Mouse (Mus musculus): Measurements from ENCODE around the gene Catsperd. TPM values are rescaled to one million over a fixed set of nuclear protein-coding genes. Genes with fewer than 3 reads are reported as not detected.

Catsperd gene
- total and polyA plus RNA-seq, 3 experiments, result 0.46 to 1.1 TPM; not detected in 1

GRCm38 (mm10) chr17:56669766-56670165 lies 41.8 kb downstream of the Catsperd start:
- Histone ChIP-seq H3K4me1 (ENCODE audit: control insufficient read depth in 1 of 2, insufficient read depth in 2 of 2, low read length in 2 of 2) (peaks cover 3 to 11% of the 10 kb centered on the region in 2 experiments; a peak in 2 of 4 replicates), H3K9ac (ENCODE audit: control insufficient read depth, low read depth, low read length, poor library complexity, severe bottlenecking) (no peak overlapping the region), H3K9me3 (replicated peaks; ENCODE audit: insufficient read depth, low read length) (no peaks in the 10 kb centered on the region), H3K27me3 (ENCODE audit: control insufficient read depth in 1 of 2, insufficient read depth in 2 of 2, low read length in 2 of 2) (no peaks in the 10 kb centered on the region), H3K4me3 (ENCODE audit: control insufficient read depth in 1 of 2, insufficient read depth in 1 of 2, low read depth in 2 of 2, low read length in 2 of 2) (no peak overlapping the region), H3K27ac (ENCODE audit: control insufficient read depth, low read depth, low read length) (no peak overlapping the region), H3K36me3 (ENCODE audit: control insufficient read depth in 1 of 2, insufficient read depth in 2 of 2, low read length in 2 of 2) (peaks cover 0 to 6% of the 10 kb centered on the region in 2 experiments; a peak in 2 of 4 replicates), H3K79me2 (ENCODE audit: control insufficient read depth, insufficient read depth, low read length, poor library complexity) (peaks cover 19% of the 10 kb centered on the region)
- TF ChIP-seq HCFC1 (IDR thresholded peaks at IDR 0.05; ENCODE audit: low read depth, low read length), result no peak
- TF ChIP-seq NRF1 (IDR thresholded peaks at IDR 0.05; ENCODE audit: insufficient read depth, low read depth, low read length, poor library complexity, severe bottlenecking), result no peak
- no peak for TF ChIP-seq GATA1 (IDR thresholded peaks at IDR 0.05; ENCODE audit: low read depth, low read length)
- no peak for TF ChIP-seq JUND (IDR thresholded peaks at IDR 0.05; ENCODE audit: low read depth, low read length)
- no peak for TF ChIP-seq MYC (IDR thresholded peaks at IDR 0.05; ENCODE audit: low read depth, low read length)
- TF ChIP-seq MAZ (IDR thresholded peaks at IDR 0.05; ENCODE audit: low read depth, low read length), result no peak
- no peak for DNase-seq (ENCODE audit: low read depth, low spot score)

- Histone ChIP-seq H3K4me1 (ENCODE audit: control insufficient read depth in 1 of 2, insufficient read depth in 2 of 2, low read length in 2 of 2) (peaks cover 3 to 17% of the 10 kb centered on the region in 2 experiments; a peak in 2 of 4 replicates), H3K4me3 (ENCODE audit: control insufficient read depth in 1 of 2, insufficient read depth in 1 of 2, low read depth in 2 of 2, low read length in 2 of 2) (peak within 1 kb of the TSS; percentile 92 to 96), H3K79me2 (ENCODE audit: control insufficient read depth, insufficient read depth, low read length, poor library complexity) (peaks cover 52% of the 10 kb centered on the region), H3K9ac (ENCODE audit: control insufficient read depth, low read depth, low read length, poor library complexity, severe bottlenecking) (peak within 1 kb of the TSS; percentile 99), H3K27me3 (ENCODE audit: control insufficient read depth in 1 of 2, insufficient read depth in 2 of 2, low read length in 2 of 2) (no peaks in the 10 kb centered on the region), H3K36me3 (ENCODE audit: control insufficient read depth in 1 of 2, insufficient read depth in 2 of 2, low read length in 2 of 2) (peaks cover 11 to 21% of the 10 kb centered on the region in 2 experiments), H3K9me3 (replicated peaks; ENCODE audit: insufficient read depth, low read length) (no peaks in the 10 kb centered on the region), H3K27ac (ENCODE audit: control insufficient read depth, low read depth, low read length) (peak within 1 kb of the TSS; percentile 92)
- TF ChIP-seq POLR2A (IDR thresholded peaks at IDR 0.05; ENCODE audit: control insufficient read depth in 1 of 2, insufficient read depth in 1 of 2, low read depth in 1 of 2, low read length in 2 of 2, poor library complexity in 1 of 2) (peak; percentile 56 to 96), USF1 (IDR thresholded peaks at IDR 0.05; ENCODE audit: low read depth, low read length) (no peak), MYB (IDR thresholded peaks at IDR 0.05; ENCODE audit: low read depth, low read length) (no peak), E2F4 (IDR thresholded peaks at IDR 0.05; ENCODE audit: borderline replicate concordance, low read depth, low read length) (peak; percentile 88; the same call in 1 of the 2 replicates), SIN3A (IDR thresholded peaks at IDR 0.05; ENCODE audit: low read length) (peak; percentile 73), ETS1 (IDR thresholded peaks at IDR 0.05; ENCODE audit: low read depth, low read length) (peak; percentile 39; the same call in 1 of the 2 replicates), ZKSCAN1 (IDR thresholded peaks at IDR 0.05; ENCODE audit: low read depth, low read length) (no peak), ELF1 (IDR thresholded peaks at IDR 0.05; ENCODE audit: low read depth, low read length) (peak; percentile 71; the same call in 1 of the 2 replicates), NRF1 (IDR thresholded peaks at IDR 0.05; ENCODE audit: insufficient read depth, low read depth, low read length, poor library complexity, severe bottlenecking) (peak; percentile 95), MYC (IDR thresholded peaks at IDR 0.05; ENCODE audit: low read depth, low read length) (no peak), ZNF384 (IDR thresholded peaks at IDR 0.05; ENCODE audit: low read depth, low read length) (no peak), HCFC1 (IDR thresholded peaks at IDR 0.05; ENCODE audit: low read depth, low read length) (peak; percentile 82), CTCF (IDR thresholded peaks at IDR 0.05 in 2 of 3, conservative IDR thresholded peaks at IDR 0.05 in 1 of 3; ENCODE audit: control insufficient read depth in 1 of 3, insufficient read depth in 1 of 3, low read depth in 2 of 3, low read length in 3 of 3, poor library complexity in 1 of 3, severe bottlenecking in 1 of 3) (no peak), RCOR1 (IDR thresholded peaks at IDR 0.05; ENCODE audit: low read depth, low read length) (0 out of 2 replicates have a peak, but pooled peaks have one; percentile 21), MAX (IDR thresholded peaks at IDR 0.05; ENCODE audit: low read length) (peak; percentile 56), NELFE (IDR thresholded peaks at IDR 0.05; ENCODE audit: low read depth, low read length) (peak; percentile 84), POLR2AphosphoS2 (IDR thresholded peaks at IDR 0.05; ENCODE audit: low read length) (peak; percentile 93), ZMIZ1 (IDR thresholded peaks at IDR 0.05; ENCODE audit: low read depth, low read length) (peak; percentile 55), RAD21 (IDR thresholded peaks at IDR 0.05; ENCODE audit: low read depth, low read length) (no peak), JUND (IDR thresholded peaks at IDR 0.05; ENCODE audit: low read depth, low read length) (no peak), MXI1 (IDR thresholded peaks at IDR 0.05; ENCODE audit: low read depth, low read length) (peak; percentile 50), TBP (IDR thresholded peaks at IDR 0.05; ENCODE audit: low read depth, low read length) (peak; percentile 69), TCF12 (IDR thresholded peaks at IDR 0.05; ENCODE audit: low read depth, low read length) (peak; percentile 87), MEF2A (IDR thresholded peaks at IDR 0.05; ENCODE audit: extremely low read depth, insufficient replicate concordance, low read depth, low read length, poor library complexity, severe bottlenecking) (no peak), SMC3 (IDR thresholded peaks at IDR 0.05; ENCODE audit: low read depth, low read length) (no peak), MAZ (IDR thresholded peaks at IDR 0.05; ENCODE audit: low read depth, low read length) (peak; percentile 87), EP300 (IDR thresholded peaks at IDR 0.05; ENCODE audit: low read depth in 1 of 2, low read length in 2 of 2) (no peak)
- peak; percentile 99 for DNase-seq (ENCODE audit: low read depth, low spot score)
These were observed 45.2 kb downstream of the Catsperd start, which contains the start of gene Ranbp3 for GRCm38 (mm10) chr17:56672941-56673646. Ranbp3 (plus strand) TSS chr17:56673294.

Measured in MEL (cell line).